Mouse (Mus musculus): Measurements from ENCODE around the gene Adgrg5.

Gene Adgrg5

DNA sequence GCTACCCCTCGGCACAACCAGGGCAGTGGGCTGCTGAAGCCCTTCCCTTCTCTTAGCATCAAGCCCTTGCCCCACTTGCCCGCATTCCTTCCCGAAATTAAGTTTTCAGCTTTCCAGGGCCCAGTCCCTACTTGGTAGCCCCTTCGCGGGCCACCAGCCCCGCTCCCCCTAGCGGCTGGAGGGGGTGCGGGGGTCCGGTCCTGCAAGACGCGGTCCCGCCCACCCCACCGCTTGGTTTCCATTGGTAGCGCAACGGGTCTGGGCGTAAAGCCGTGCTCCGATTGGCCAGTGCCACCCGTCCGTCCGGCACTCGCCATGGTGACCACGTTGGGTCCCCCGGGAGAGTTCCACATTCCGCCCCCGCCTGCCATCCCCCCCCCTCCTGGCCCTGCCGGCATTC is 6.1 kb upstream of the Adgrg5 start:
- peak; percentile 92 for DNase-seq (ENCODE audit: low spot score)

DNA sequence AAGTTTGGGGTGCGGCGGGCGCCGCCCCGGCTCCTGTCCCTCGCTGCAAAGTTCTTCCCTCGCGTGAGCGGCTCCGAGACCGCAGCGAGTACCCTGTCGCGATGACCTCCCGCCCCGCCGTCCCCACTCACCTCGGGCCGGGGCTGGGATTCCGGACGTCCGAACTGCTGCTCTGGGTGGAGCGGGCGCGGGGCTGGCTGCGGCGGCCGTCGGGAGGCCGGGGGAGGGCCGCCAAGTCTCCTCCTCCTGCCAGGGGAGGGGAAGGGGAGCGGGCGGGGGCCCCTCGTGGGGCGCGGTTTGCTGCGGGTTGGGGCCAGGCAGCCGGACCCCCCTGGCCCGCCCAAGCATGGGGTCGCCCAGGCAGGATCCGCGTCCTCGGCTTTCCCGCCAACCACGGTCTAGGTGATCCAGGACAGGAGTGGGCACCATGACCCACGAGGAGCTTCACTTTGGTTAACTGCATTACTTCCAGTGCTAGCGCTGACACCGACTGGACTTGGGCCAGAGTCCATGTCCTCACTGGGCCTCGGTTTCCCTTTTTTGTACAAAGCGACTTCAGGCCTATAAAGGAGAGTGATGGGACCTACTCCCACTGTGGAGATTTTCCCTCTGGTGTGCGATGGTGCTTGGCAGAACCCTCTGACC is 5.5 kb upstream of the Adgrg5 start, which contains the start of gene Ccdc102a:
TSS of gene Ccdc102a (minus strand) at position 248 of the 645 bp plus-strand sequence.
- DNase-seq (ENCODE audit: low spot score) = peak; percentile 62

DNA sequence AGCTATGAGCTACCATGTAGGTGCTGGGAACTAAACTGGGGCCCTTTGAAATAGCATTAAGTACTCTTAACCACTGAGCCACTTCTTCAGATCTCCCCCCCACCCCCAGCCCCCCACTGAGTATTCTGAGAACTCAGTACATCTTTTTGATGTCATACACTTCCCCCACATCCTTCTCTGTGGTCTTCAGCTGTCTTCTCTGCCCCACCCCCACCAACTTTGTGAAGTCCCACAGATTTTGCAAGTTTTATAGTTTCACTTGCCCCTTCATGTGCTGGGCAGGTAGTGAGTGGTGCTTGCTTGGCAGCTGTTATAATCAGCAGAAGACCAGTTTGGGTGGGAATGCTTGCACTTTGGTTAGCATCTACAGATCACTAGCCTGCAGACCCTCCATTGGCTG is 4.2 kb upstream of the Adgrg5 start:
- no peak for DNase-seq (ENCODE audit: low spot score)

DNA sequence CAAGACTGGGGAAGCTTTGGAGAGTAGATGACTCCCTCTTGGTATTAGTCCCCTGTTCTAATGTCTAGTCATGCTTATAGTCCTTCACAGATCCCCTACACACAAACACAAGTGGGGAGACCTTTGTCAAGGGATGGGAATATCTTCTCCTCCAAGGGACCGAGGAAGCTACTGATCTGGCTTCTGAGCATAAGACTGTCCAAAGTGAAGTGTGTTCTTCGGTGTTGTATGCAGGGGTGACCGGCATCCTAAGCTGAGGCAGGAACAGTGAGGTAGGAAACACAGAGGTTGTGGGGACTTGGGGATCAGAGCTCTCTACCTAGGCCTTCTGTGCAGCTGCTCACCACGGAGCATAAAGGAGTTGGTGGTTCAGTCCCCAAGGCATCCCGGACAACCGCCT is 1.3 kb upstream of the Adgrg5 start:
- no peak for DNase-seq (ENCODE audit: low spot score)

DNA sequence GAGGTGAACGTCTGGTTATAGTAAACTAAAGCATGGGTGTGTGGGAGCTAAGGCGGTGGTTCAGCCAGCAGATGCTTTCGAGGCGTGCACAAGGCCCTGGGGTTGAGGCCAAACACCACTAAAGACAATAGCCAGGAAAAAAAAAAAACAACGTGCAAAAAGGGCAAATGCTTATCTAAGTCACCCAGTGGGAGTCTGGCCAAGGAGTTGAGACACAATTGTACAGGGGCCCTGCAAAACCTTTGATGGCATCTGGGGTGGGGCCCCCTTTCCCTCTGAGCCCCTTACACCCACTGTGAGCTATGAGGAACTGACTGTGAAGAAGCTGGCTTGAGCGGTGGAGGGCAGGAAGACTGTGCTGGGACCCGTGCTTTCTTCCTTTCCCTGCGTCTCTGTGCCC is 892 bp upstream of the Adgrg5 start:
- no peak for DNase-seq (ENCODE audit: low spot score)

DNA sequence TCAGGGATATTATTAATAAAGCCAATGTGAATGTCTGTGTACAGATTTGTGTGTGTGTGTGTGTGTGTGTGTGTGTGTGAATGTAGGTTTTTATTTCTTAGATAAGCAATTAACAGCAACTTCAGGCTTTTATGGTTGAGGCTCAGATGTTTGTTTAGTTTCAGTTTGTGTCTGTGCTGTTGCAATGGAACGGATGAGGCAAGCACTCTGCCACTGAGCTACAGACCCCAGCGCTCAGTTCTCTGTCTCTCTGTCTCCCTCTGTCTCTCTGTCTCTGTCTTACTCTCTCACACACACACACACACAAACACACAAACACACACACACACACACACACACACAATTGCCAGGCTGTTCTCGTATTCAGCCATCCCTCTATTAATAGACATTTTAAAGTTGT is 4.7 kb downstream of the Adgrg5 start:
- DNase-seq (ENCODE audit: low spot score) = no peak

DNA sequence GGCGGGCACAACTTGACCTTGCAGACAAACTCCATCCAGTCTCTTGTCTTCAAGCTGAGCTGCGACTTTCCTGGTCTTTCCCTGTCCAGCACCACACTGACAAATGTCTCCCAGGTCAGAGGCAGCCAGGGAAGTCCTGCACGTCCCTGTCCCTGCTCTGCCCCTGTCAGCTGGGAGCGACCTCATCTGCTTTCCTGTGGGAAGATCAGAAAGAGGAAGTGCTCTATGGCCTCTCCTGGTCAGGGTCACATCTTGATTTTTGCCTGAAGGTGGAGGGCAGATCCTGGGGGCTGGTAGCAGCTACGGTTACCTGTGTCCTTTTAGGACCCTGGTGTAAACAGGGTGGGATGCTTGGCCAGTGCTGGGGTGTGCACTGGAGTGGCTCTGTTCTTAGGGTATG is 10.4 kb downstream of the Adgrg5 start:
- DNase-seq (ENCODE audit: low spot score) = no peak

DNA sequence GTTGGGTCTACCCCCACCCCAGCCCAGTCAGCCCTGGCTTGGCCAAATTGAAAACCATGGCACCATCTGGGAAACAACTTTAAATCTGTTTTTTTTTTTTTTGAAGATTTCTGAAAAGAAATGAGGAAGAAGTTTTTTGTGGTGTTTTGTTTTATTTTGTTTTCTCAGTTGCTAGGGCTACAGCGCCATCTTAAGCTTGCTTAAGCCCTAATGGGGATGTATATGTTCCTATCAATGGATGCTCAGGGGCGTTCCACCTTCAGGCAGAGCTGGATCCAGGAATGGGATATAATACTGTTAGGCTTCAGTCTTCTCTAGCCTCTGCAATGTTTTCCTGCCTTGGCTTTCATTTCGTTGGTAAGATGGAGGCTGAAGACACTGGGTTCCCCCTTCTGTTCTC is 11.7 kb downstream of the Adgrg5 start:
- DNase-seq (ENCODE audit: low spot score) = no peak

DNA sequence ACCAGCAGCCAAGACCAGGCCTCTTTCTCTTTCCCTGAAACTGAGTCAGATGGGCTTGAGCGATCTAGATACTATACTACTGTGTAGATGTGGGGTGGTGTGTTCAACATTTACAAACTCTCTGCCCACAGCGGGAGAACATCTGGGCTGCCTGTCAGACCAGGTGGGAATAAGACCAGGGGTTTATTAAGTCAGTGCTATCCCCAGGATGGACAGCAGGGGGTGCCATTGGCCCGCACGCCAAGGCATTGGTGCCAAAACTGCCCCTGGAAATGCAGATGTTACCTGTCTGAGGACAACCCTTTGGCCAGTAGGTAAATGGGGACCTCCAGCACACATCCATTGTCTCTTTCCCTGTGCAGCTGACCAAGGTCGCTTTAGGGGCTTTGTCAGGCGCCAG is 19.1 kb downstream of the Adgrg5 start:
- DNase-seq (ENCODE audit: low spot score) = peak; percentile 66

DNA sequence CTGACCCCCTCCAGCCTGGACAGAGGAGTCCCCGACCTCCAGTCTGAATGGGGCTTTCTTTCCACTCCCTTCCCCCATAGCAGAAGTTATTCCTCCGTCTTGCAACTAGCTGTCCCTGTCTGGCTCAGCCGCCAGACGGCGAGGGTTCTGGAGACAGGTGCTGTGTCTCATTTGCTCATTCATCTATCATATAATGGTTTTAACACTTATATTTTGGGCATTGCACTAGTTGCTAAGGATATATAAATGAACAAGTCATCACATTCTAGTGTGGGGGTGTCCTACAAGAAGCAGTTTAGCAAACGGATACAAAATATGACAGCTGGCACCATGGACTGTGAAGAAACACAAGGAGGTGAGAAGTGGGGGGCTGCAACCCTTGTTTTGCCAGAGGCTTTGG is 21.7 kb downstream of the Adgrg5 start:
- no peak for DNase-seq (ENCODE audit: low spot score)

DNA sequence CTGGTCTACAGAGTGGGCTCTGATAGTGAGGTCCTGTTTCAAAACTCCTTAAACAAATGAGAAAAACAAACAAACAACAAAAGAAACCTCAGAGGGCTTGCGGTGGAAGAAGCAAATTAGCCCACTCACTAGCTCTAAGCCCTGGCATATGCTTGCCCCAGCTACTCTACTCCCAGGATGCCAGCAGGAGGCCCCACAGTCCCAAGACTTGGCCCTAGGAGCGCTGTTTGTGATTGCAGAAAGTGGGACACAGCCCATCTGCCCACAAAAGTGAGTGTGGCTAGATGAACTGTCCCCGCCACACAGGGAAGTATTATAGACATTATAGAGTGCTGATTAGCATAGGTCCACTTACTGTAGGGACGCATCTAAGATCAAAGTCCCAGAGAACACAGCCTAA is 24.9 kb downstream of the Adgrg5 start:
- no peak for DNase-seq (ENCODE audit: low spot score)

DNA sequence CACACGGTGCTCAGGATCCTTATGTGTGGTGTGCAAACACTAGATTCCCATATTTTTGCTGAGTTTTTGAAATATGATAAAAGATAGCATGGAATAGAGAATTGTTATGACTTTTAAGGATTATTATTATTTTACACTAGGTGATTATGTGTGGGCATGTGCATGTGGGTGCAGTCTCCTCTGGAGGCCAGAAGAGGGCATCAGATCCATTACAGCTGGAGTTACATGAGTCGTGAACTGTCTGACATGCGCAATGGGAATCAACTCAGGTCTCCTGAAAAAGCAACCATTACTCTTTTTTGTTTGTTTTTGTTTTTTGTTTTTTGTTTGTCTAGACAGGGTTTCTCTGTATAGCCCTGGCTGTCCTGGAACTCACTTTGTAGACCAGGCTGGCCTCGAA is 25.5 kb downstream of the Adgrg5 start:
- no peak for DNase-seq (ENCODE audit: low spot score)

DNA sequence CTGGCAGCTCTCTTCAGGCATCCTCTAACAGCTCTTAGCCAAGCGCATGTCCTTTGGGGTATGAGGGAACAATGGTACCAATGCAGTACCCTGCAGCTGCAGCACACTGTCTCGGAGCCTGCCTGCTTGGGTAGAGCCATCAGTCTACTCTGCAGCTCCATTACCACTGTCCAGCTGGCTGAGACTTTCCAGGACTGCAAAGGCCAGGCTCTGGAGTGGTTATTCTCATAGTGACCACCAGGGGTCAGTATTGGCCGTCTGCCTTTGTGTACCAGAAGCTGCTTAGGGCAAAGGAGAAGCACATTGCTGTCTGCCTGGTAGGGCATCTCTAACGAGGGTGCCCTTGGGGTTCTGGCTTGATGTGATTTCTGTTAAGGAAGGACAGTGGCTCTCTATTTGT is 26.6 kb downstream of the Adgrg5 start:
- DNase-seq (ENCODE audit: low spot score) = peak; percentile 72

DNA sequence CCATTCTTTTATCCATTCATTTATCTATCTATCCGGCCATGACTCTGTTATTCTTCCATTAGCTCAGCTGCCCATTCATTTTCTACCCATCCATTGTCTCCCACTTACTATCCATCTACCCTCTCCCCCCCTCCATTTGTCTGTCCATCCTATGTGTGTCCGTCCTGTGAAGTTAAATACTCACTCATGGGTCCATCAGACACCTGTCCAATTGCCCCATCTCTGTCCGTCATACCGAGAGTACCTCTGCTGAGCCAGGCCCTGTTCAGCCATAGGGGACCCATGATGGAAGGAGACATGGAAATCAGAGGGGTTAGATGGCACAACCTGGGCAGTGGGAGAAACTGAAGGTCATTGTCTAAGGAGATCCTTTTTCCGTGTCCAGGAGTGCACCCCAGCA is 27.0 kb downstream of the Adgrg5 start:
- DNase-seq (ENCODE audit: low spot score) = no peak

DNA sequence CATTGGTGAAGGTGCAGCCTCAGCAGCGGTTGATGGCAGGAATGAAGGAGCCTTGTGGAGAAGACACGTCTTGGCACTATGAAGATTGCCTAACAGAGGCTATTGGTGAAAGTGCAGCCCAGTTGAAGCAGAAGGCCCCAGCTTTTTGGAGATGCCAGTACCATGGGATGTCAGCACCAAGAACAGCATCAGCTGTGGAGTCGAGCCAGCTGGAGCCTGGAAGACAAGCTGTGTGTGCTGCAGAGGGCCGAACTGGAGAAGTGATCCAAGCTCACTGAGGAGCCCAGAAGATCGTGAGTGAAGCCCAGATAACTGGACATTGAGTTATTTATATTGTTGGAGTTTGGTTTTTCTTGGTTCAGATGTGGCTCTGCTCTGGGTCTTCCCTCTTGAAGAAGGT is 28.6 kb downstream of the Adgrg5 start:
- DNase-seq (ENCODE audit: low spot score) = no peak

DNA sequence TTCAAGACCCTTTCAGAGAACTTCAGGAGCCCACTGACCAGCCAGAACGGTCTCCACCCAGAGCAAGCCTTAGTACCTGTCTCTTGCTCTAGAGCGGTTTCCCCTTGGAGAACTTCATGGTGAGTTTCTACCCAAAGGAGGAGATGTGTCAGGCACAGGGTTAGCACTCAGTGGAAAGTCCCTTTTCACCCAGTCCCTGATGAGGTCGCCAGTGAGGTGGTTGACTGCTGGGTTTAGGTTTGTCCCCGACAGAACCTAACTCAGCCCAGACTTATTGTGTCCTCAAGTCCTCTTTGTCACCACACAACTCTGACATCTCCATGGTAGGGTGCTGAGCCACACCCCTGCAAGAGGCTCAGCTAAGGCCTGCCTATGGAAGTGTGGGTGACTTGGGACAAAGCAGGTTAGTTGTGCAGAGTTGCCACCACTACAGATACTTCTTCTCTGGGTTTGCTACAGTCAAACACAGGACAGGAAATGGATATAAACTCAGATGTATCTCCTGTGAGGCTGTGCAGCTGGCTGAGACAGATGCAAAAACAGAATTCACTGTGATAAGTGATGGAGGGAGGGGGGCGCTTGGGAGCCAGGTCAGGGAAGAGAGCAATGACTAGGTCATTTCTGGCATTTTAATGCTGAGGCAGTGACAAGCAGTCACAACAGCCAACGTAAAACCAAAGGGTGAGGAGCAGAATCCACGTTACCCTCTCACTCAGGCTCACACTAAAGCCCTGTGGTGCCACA is 30.3 kb downstream of the Adgrg5 start:
- DNase-seq (ENCODE audit: low spot score) = no peak

DNA sequence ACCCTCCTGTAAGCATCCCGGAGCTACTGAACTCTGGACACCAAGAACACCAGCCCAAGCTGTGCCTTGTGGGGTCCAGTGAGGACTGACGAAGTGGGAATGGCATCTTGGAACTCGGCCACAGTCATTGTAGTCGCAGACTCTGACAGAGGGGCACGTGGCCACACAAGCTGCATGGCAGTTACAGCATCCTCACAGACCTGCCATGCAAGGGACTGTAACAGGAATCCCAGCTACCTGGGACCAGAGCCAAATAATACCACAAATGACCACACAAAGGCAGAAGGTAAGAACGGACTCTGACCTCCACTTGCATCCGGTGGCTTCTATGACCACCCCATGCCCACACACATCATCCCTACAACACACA is 30.9 kb downstream of the Adgrg5 start:
- DNase-seq (ENCODE audit: low spot score) = no peak

DNA sequence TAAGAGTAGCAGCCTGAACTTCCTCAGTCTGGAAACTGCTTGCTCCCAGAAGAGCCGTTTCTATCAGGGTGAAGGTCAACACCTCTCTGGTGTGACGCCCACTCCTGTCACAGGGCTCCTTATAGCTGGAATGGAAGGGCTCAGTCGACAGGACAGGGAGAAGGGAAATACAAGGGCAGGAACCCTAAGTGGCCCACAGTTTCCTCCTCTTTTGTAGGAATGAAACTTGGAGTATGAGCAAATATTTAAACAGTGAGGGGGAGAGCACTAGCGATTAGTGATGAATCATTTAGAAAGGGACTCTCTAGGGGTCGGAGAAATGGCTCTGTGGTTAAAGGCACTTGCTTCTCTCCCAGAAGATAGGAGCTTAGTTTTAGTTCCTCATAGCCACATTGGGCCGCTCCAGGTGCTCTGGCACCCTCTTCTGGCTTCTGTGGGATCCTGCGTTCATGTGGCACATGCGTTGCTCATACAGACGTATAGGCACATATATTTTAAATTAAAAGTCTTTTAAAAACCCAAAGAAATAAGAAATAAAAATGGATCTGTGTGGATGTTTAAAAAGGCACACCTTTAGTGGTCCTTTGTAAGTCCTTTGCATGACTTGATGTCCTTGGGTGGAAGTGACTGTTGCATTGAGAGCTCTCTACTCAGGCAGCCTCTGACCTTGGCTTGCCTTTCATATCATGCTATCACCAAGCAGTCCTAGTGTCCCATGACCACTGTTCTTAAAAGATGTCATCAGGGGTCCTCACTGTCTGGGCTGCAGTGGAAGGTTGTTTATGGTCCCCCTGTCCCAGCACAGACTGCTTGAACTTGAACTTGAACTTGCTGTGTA is 31.6 kb downstream of the Adgrg5 start:
- no peak for DNase-seq (ENCODE audit: low spot score)

DNA sequence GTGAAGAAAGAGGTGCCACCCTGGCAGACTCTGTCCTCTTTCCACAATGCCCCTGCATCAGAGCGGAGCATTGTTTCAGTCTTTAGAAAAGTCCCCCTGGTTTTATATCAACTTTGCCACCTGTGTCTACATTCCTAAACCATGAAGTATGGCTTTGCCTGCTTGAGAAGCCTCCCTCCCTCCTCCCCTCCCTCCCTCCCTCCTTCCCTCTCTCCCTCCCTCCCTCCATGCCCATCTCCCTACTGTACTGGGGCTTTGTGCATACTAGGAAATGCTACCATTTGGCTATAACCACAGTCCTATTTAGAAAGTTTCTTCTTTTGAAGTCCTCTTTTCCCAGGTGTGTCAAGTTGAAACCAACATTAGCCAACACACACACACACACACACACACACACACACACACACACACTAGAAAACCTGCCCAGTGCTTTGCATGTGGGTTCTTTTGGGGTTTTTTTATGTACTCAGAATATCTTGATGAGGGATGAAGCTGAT is 32.6 kb downstream of the Adgrg5 start:
- DNase-seq (ENCODE audit: low spot score) = no peak

DNA sequence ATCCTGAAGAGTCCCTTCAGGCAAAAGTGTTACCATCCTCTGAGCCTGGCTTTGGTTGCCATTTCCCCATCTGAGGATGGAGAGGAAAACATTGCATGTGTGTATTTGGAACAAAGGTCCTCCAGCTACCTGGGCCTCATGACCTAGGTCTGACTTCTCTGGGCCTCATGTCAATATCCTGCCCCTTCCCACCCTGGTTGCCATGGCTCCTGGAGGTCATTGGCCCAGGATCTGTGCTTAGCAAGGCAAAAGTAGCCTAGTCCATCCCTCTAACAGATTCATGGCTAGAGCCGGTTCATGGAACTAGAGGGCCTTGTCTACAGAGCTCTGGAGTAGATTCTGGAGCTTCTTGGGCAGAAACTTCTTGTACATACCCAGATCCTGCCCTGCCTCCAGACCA is 38.7 kb downstream of the Adgrg5 start:
- no peak for DNase-seq (ENCODE audit: low spot score)

DNA sequence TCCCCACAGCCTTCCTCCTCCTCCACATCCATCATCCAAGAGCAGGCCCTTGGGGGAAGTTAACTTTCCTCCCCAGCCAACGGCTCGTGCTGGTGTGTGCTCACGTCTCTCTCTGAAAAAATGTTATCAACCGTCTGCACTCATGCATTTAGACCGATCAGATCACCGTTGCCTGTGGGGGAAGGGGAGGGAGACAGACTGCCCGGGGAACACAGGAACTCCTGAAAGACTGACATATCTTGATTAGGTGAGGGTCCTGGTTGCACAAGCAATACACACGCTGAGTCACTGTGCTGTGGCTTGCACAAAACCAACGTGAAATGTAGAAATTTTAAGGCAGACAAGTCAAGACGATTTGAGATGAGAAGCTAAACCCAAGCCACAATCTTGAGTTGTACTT is 41.3 kb downstream of the Adgrg5 start:
- no peak for DNase-seq (ENCODE audit: low spot score)

DNA sequence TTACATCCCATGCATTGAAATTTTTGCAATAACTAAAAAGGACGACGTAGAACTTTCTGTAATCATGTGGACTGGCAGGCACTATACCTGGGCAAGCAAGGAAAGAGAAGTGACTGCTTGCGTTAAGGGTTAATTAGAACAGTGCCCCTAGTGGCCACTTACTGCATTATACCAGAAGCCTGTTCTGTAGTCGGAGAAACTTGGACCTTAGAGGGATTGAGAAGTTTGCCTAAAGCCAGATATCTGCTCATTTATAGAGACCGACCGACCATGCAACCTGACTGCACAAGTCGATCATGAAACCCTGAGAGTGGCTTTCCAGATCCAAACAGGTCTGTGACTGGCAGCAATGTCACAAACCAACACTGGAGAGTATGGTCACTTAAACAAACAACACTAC is 43.1 kb downstream of the Adgrg5 start:
- DNase-seq (ENCODE audit: low spot score) = no peak

DNA sequence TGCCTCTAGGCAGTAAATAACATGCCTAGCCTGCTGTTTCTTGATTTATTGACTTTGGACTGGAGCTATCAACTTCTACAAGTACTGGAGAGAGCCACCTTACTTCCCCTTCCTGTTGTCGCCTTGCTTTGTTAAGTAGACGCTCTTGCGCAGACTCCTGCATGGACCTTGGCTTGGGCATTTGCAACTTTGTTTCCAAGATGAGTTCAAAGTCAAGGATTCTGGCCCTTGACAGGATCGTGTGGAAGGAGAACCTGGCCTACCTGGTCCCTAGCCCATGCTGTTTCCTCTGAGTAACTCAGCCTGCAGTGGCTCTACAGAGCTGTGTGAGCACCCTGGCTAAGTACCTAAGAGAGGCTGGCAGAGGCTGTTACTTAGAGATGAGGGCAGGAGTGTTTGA is 43.6 kb downstream of the Adgrg5 start:
- DNase-seq (ENCODE audit: low spot score) = no peak

All from ovary, postnatal 14 days (tissue).